Mouse (Mus musculus): ENCODE results near the gene Cylc1.

The Cylc1 gene

DNA sequence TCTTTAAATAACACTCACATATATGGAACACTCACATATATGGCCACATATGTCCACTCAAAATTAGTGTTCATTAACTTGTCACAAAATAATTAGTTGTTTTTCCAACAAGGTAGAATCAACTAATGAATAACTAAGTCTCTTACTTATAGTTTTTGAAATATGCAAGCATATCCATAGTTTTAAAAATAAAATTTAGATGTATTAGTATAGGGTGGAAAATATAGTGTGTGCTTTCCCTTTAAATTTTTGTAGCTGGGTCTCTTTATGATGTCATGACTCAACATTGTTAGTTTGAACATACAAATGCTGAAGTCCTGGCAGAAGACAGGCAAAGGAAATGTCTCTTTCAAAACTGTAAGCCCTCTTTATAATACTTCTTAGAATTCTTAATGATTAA lies at the start of gene Cylc1:
Gene Cylc1 (plus strand): TSS at position 301 of the 400 bp plus-strand sequence.
- DNase-seq (ENCODE audit: low read depth, low spot score): no peak

- DNase-seq (ENCODE audit: low read depth, low spot score): peak; percentile 1
Measured at GRCm38 (mm10) chrX:111078680-111079079, 31.5 kb upstream of the Cylc1 start.

- DNase-seq (ENCODE audit: low read depth, low spot score): no peak
Measured at GRCm38 (mm10) chrX:111168040-111168439, 57.8 kb downstream of the Cylc1 start, which contains the start of gene Gm10112. TSS of gene Gm10112 (plus strand) at chrX:111168340.
